Comparison of ENCODE assay signal across 8 mouse cellular contexts in the genomic region with DNA sequence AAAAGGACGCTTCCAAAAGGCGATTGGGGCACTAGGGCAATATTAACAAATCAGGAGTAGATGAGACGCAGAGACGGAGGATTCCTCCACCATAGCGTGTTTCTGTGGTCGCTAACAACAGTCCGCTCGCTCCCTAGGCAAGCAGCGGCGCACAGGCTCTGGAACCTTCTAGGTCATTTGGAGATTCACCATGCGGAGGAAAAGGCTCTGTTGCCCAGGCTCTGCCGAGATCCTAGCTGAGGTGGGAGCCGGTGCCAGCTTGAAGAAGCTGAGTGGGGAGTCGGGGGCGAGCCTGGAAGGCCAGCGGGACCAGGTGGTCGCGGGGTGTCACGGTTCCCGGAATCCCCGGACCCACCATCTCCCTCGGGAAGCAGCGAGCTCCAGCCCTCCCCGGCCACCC. TPM values are rescaled to one million over a fixed set of nuclear protein-coding genes. Genes with fewer than 3 reads are reported as not detected.
DNase-seq lines count a peak whose midpoint lies in the region; ATAC-seq and TF ChIP-seq lines count a peak whose summit lies in the region.

No protein-coding gene starts in this region.

- H3K36me3 ChIP-seq in MEL (ENCODE audit: control insufficient read depth in 1 of 2, insufficient read depth in 2 of 2, low read length in 2 of 2) = peaks cover 27 to 34% of the 10 kb centered on the region in 2 experiments
- peaks cover 32% of the 10 kb centered on the region for H3K36me3 ChIP-seq in forebrain, embryonic 12.5 days (replicated peaks)
- peaks cover 42% of the 10 kb centered on the region for H3K36me3 ChIP-seq in limb, embryonic 10.5 days
- peaks cover 14% of the 10 kb centered on the region for H3K36me3 ChIP-seq in midbrain, embryonic 16.5 days (ENCODE audit: control insufficient read depth, insufficient read depth, low read length)

- TF ChIP-seq POLR2A in MEL (IDR thresholded peaks at IDR 0.05; ENCODE audit: control insufficient read depth in 1 of 2, insufficient read depth in 1 of 2, low read depth in 1 of 2, low read length in 2 of 2, poor library complexity in 1 of 2) = no peak

- peak overlapping the region; percentile 95 for H3K4me2 ChIP-seq in forebrain, embryonic 12.5 days
- H3K4me2 ChIP-seq in midbrain, embryonic 16.5 days (ENCODE audit: low read length) = peak overlapping the region; percentile 77

- no peak for TF ChIP-seq RAD21 in MEL (IDR thresholded peaks at IDR 0.05; ENCODE audit: low read depth, low read length)

- under 1% methylated on average over 24 of the region's 24 CpGs for WGBS in forebrain, embryonic 12.5 days
- WGBS in limb, embryonic 10.5 days = 3% methylated on average over 24 of the region's 24 CpGs
- under 1% methylated on average over 24 of the region's 24 CpGs for WGBS in midbrain, embryonic 16.5 days

- H3K4me3 ChIP-seq in MEL (ENCODE audit: control insufficient read depth in 1 of 2, insufficient read depth in 1 of 2, low read depth in 2 of 2, low read length in 2 of 2) = peak overlapping the region; percentile 86 to 96
- H3K4me3 ChIP-seq in forebrain, embryonic 12.5 days (replicated peaks) = peak overlapping the region; percentile 75
- peak overlapping the region; percentile 72 for H3K4me3 ChIP-seq in limb, embryonic 10.5 days
- H3K4me3 ChIP-seq in midbrain, embryonic 16.5 days (ENCODE audit: low read depth, low read length) = peak overlapping the region; percentile 78

- TF ChIP-seq EP300 in MEL (IDR thresholded peaks at IDR 0.05; ENCODE audit: low read depth in 1 of 2, low read length in 2 of 2) = no peak

- intact Hi-C loops in gastrocnemius, postnatal 14 days (cut with DNase I; ENCODE audit: low total_unique reads) = no loop called here

- H3K9ac ChIP-seq in MEL (ENCODE audit: control insufficient read depth, low read depth, low read length, poor library complexity, severe bottlenecking) = peak overlapping the region; percentile 86
- peak overlapping the region; percentile 84 for H3K9ac ChIP-seq in forebrain, embryonic 12.5 days
- H3K9ac ChIP-seq in midbrain, embryonic 16.5 days (ENCODE audit: low read depth, low read length) = peak overlapping the region; percentile 75

- H3K9me3 ChIP-seq in MEL (replicated peaks; ENCODE audit: insufficient read depth, low read length) = no peaks in the 10 kb centered on the region
- H3K9me3 ChIP-seq in forebrain, embryonic 12.5 days = no peaks in the 10 kb centered on the region
- H3K9me3 ChIP-seq in limb, embryonic 10.5 days (replicated peaks) = no peaks in the 10 kb centered on the region
- no peaks in the 10 kb centered on the region for H3K9me3 ChIP-seq in midbrain, embryonic 16.5 days (replicated peaks; ENCODE audit: control insufficient read depth, low read length, poor library complexity, severe bottlenecking)

- TF ChIP-seq CTCF in MEL (IDR thresholded peaks at IDR 0.05 in 2 of 3, conservative IDR thresholded peaks at IDR 0.05 in 1 of 3; ENCODE audit: control insufficient read depth in 1 of 3, insufficient read depth in 1 of 3, low read depth in 2 of 3, low read length in 3 of 3, poor library complexity in 1 of 3, severe bottlenecking in 1 of 3) = no peak

- peaks cover 43% of the 10 kb centered on the region for H3K79me2 ChIP-seq in MEL (ENCODE audit: control insufficient read depth, insufficient read depth, low read length, poor library complexity)

- ATAC-seq in forebrain, embryonic 12.5 days (ENCODE audit: low FRiP score) = no peak
- 0 out of 2 replicates have a peak, but pooled peaks have one; percentile 2 for ATAC-seq in midbrain, embryonic 16.5 days

- peaks cover 6 to 11% of the 10 kb centered on the region in 2 experiments; a peak in 3 of 4 replicates for H3K4me1 ChIP-seq in MEL (ENCODE audit: control insufficient read depth in 1 of 2, insufficient read depth in 2 of 2, low read length in 2 of 2)
- peaks cover 29% of the 10 kb centered on the region for H3K4me1 ChIP-seq in forebrain, embryonic 12.5 days
- H3K4me1 ChIP-seq in limb, embryonic 10.5 days = peaks cover 15% of the 10 kb centered on the region
- H3K4me1 ChIP-seq in midbrain, embryonic 16.5 days (ENCODE audit: control insufficient read depth, insufficient read depth, low read length) = peaks cover 23% of the 10 kb centered on the region

- peak overlapping the region; percentile 71 for H3K27ac ChIP-seq in MEL (ENCODE audit: control insufficient read depth, low read depth, low read length)
- peak overlapping the region; percentile 81 for H3K27ac ChIP-seq in forebrain, embryonic 12.5 days
- H3K27ac ChIP-seq in limb, embryonic 10.5 days = peak overlapping the region; percentile 92
- H3K27ac ChIP-seq in midbrain, embryonic 16.5 days (ENCODE audit: low read length) = peak overlapping the region; percentile 86

- DNase-seq in kidney, adult 18-20 months = peak; percentile 63
- no peak for DNase-seq in kidney, adult 11 months
- DNase-seq in MEL (ENCODE audit: low read depth, low spot score) = peak; percentile 75
- DNase-seq in limb, embryonic 10.5 days (ENCODE audit: low spot score) = no peak
- DNase-seq in gastrocnemius, postnatal 25 days = no peak
- DNase-seq in gastrocnemius, postnatal 14 days = no peak

- no peaks in the 10 kb centered on the region for H3K27me3 ChIP-seq in MEL (ENCODE audit: control insufficient read depth in 1 of 2, insufficient read depth in 2 of 2, low read length in 2 of 2)
- no peaks in the 10 kb centered on the region for H3K27me3 ChIP-seq in forebrain, embryonic 12.5 days
- no peaks in the 10 kb centered on the region for H3K27me3 ChIP-seq in limb, embryonic 10.5 days (ENCODE audit: low read depth, poor library complexity, severe bottlenecking)
- H3K27me3 ChIP-seq in midbrain, embryonic 16.5 days (ENCODE audit: control insufficient read depth, insufficient read depth, low read depth, low read length) = no peaks in the 10 kb centered on the region

TF ChIP-seq in MEL, 35 proteins besides CTCF, POLR2A, EP300 and RAD21:
- TF ChIP-seq CHD2 (IDR thresholded peaks at IDR 0.05; ENCODE audit: low read length) (no peak), TBP (IDR thresholded peaks at IDR 0.05; ENCODE audit: low read depth, low read length) (peak; percentile 44; the same call in 1 of the 2 replicates)
TF ChIP-seq in MEL: peak in this region for 1.

RNA-seq across cellular contexts. Expression of gene Hsph1, which starts 0.6 kb away (rescaled TPM):
- 170 and 176 TPM in 2 replicates for total RNA-seq in MEL (2012; rRNA removed)
- polyA plus RNA-seq in MEL (2012; ENCODE audit: insufficient read depth in 1 of 2, insufficient read length in 2 of 2, low read depth in 1 of 2, low replicate concordance in 2 of 2, missing spikeins in 1 of 2) = 100 to 1,000 TPM; 300 to 388 TPM
- polyA plus RNA-seq in forebrain, embryonic 12.5 days (2016; fragmentation: Nextera tagmentation; extraction: Ambion mirVana) = 123 and 129 TPM in 2 replicates
- polyA plus RNA-seq in limb, embryonic 10.5 days (2016; fragmentation: Nextera tagmentation; extraction: Ambion mirVana) = 129 and 164 TPM in 2 replicates
- 103 and 128 TPM in 2 replicates for polyA plus RNA-seq in midbrain, embryonic 16.5 days (2015; fragmentation: Nextera tagmentation; extraction: Ambion mirVana)
- 10 to 100 TPM; 61.7 to 64.2 TPM for total RNA-seq in gastrocnemius, postnatal 25 days (2021)
- total RNA-seq in gastrocnemius, postnatal 14 days (2021) = 10 to 100 TPM; 36.1 to 39.7 TPM

RNA-seq across cellular contexts. Expression of gene B3glct, which starts 42.5 kb away (rescaled TPM):
- 9.1 and 14.2 TPM in 2 replicates for total RNA-seq in MEL (2012; rRNA removed)
- 10 to 100 TPM in 1 of 2 experiments, not detected in 1; 12.1 TPM for polyA plus RNA-seq in MEL (2012; ENCODE audit: insufficient read depth in 1 of 2, insufficient read length in 2 of 2, low read depth in 1 of 2, low replicate concordance in 2 of 2, missing spikeins in 1 of 2)
- polyA plus RNA-seq in forebrain, embryonic 12.5 days (2016; fragmentation: Nextera tagmentation; extraction: Ambion mirVana) = 16.4 TPM in 2 replicates
- 20.4 and 21.1 TPM in 2 replicates for polyA plus RNA-seq in limb, embryonic 10.5 days (2016; fragmentation: Nextera tagmentation; extraction: Ambion mirVana)
- 17.5 and 18.5 TPM in 2 replicates for polyA plus RNA-seq in midbrain, embryonic 16.5 days (2015; fragmentation: Nextera tagmentation; extraction: Ambion mirVana)
- 1 to 10 TPM; 3.1 to 3.8 TPM for total RNA-seq in gastrocnemius, postnatal 25 days (2021)
- total RNA-seq in gastrocnemius, postnatal 14 days (2021) = 1 to 10 TPM; 5.2 to 5.5 TPM

Comparison
In these comparisons a context has a peak if more than half of its experiments do, and no peak if none do; other contexts are left out.
1. DNase-seq: peak in kidney, adult 18-20 months (single experiment) and MEL (single experiment); none in kidney, adult 11 months (single experiment), limb, embryonic 10.5 days (single experiment), gastrocnemius, postnatal 25 days (single experiment) and gastrocnemius, postnatal 14 days (single experiment).
2. Peak in every context shown above with its lines, with median percentiles within 50 percentile points of each other: H3K27ac ChIP-seq, H3K4me3 ChIP-seq and H3K9ac ChIP-seq.